Mouse (Mus musculus) right cerebral cortex, postnatal 14 days (tissue): ENCODE measurements around the gene Nhp2.
A peak's percentile ranks its signal among the peaks of the same experiment; 100 is the strongest.

Experiments
- DNase-seq: peaks from one replicate; pipeline ENCODE4 v3.0.0; 2022

Nhp2 gene

DNA sequence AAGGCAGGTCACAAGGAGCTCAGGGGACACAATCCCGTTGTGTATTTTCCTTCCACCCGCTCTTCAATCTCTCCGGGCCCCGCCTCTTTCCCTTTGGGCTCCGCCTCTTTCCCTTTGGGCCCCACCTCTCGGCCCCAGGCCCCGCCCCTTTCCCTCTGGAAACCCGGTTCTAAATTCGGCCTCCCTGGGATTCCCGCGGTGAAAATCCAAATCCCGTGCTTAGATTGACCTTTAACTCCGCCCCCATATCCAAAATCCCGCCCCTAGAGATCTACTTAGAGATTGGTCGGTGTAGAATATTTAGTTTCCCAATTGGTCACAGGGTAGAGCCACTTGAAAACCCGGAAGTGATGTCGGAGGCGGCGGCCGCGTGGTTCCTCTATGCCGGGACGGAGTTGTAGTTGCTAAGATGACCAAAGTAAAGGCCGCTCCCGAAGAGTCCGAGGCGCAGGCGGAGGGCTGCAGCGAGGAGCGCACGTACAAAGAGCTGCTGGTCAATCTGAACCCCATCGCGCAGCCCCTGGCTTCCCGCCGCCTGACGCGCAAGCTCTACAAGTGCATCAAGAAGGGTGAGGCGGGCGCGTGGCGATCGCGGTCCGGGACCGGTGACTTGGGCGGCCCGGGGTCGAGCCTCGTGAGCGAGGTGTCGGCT, at the start of gene Nhp2:
Gene Nhp2 (plus strand): TSS at position 327 of the 652 bp plus-strand sequence.
- DNase-seq: peak; percentile 90

DNA sequence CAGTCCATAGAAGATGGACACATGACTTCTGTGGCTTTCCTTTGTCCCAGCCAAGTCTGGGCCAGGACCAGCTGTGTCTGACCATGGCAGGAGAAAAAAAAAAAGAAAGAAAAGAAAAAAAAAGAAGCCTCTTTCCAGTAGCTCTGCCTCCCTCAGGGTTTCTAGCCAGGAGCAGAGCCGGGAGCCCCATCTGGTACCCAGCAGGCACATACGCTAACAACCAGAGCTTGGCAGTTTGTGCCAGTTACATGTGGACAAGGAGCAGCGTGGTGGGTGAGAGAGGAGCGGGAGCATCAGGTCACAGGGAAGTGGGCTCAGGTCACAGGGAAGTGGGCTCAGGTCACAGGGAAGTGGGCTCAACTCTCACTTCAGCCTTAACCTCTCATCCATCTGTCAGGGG, 43.1 kb upstream of the Nhp2 start:
- DNase-seq: no peak

DNA sequence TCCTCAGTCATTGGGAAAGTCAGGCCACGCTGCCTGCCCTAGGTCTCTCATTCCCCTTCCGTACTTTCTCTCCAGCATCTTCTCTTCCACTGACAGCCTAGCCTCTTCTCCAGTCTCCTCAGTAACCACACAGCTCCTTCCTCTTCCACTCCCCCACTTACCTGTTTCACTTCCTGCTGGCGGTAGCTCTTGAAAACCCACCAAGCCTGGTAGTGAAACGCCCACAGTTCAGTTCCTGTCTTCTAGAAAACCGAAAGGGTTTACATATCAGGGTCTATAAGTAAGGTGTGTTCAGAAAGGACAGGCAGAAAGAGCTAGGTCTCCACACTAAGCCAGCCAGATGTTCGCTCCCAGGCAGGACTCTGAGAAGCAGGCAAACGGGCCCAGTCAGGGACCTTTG, 41.9 kb upstream of the Nhp2 start:
- DNase-seq: no peak

DNA sequence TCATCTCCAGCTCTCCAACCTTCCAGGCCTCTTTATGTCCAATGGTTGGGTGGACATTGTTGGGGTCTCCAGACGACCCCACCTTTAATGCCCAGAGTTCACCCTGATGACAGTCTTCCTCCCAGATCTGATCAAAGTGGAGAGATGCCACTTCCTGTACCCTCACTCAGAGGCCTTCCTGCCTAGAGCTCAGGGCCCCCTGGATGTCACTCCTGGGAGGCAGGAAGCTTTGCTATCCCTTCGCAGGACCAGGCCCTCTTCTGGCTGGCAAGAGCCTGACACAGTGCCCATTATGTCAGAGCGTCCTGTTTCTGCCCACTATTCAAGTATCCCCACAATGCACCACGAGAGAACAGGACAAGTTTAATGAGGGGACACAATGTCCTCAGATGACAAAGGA, 40.5 kb upstream of the Nhp2 start:
- DNase-seq: no peak

DNA sequence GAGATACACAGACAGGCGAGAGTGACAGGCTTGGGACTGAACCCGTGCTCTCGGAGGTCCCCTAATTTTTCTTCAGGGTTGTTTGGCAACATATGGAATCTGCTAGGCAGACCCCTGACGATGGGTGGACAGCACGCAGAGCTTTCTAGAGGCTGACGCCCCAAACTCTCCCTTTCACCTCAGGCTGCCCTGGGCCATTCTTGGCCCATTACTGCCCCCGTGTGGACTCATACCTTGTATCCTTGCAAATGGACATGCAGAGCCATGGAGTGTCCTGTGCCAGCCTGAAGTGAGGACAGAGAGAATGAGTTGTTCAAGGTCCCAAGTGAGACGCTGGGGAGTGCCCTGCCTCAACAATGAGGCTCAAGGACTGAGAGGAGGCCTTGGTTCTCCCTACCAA, 36.8 kb upstream of the Nhp2 start:
- DNase-seq: peak; percentile 68

DNA sequence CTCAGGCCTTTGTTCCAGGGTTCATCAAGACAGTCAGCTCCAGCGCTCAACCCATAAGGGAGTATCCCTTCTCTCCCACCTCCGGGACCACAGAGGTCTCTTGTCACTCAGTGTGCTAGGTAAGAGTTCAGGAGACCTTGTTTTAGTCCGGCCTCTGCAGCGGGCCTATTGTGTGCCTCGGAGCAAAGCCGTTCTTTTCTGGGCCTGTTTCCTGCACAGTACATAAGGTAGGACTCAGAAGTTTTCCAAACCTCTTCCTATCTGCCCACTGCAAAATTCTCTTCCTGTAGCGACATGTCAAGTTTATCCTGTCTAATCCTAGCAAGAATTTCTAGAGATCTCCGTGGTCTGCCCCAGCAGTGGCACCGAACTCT, 35.5 kb upstream of the Nhp2 start:
- no peak for DNase-seq

DNA sequence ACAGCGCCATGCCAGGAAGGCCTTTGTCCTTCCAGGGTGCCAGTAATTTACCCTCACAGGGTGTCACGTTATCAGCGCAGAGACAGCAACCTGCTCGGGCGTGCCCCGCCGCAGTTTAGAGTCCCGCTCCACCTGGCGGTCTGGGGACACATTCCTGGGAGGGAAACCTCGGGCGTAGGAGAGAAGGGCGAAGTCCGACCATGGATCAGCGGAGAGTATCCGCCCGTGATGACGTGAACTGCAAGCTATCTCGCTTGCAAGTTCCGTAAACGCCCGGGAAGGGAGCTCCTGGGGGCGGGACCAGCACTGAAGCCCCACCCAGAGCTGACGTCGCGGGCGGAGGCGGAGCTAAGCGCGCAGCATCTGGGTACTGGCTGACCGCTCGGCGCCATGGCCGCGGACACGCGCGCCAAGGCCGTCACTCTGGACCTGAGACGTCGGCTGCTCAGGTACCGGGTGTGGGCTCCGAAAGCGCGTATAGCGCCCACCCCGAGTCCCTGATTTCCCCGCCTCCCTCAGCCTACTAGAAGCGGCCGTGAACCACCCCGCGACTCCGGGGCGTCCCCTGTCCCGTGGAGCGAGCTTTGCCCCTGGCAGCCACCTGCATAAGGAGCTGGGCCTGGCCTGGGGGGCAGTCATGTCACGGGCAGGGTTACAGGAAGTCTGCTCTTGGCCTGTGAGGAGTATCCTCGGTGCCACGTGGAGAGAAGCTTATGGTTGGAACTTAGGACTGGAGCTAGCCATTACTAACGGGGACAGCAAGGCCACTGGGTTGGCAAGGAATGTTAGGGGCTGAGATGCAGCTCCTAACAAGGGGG, 34.9 kb upstream of the Nhp2 start, which contains the start of gene Phykpl:
Gene Phykpl (plus strand): TSS at position 327 of the 818 bp plus-strand sequence.
- DNase-seq: peak; percentile 92

DNA sequence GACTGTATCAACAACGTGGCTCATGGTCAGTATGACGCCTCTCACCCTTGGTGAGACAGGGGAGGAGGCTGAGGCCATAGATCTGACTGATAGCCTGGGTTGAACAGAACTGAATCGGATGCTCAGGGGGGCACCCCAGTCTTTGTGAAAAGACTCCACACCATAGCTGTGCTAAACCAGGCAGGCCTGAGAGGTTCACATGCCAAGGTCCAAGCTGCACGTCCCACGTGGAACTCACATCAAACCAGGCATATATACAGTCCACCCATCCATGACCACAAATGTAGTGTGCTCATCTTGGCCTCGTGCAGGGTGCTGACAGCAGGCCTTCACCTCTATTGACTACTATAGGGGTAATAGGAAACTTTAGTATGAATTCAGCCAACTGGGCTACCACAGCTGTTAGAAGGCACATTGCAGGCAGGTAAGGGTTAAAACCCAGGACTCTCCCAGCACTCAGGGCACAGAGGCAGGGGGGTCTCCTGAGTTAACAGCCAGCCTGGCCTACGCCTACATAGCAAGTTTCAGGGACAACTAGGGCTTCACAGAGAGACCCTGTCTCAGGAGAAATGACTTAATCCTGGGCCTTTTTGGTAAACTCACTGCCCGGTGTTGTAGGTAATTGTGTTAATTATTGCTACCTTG, 33.8 kb upstream of the Nhp2 start:
- DNase-seq: no peak

DNA sequence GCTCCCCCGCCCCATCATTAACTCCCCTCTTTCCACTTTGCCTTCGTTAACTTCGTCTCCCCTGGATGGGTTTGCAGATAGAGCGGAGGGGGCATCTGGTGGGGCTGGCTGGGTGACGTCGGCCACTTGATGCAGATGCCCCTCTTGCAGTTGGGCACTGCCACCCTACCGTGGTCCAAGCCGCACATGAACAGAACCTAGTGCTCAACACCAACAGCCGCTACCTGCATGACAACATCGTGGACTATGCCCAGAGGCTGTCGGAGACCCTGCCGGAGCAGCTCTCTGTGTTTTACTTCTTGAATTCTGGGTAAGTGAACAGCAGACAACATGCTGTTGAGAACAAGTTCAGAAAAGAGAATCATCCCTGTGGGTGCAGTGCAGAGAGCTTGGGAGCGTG, 33.1 kb upstream of the Nhp2 start:
- no peak for DNase-seq

DNA sequence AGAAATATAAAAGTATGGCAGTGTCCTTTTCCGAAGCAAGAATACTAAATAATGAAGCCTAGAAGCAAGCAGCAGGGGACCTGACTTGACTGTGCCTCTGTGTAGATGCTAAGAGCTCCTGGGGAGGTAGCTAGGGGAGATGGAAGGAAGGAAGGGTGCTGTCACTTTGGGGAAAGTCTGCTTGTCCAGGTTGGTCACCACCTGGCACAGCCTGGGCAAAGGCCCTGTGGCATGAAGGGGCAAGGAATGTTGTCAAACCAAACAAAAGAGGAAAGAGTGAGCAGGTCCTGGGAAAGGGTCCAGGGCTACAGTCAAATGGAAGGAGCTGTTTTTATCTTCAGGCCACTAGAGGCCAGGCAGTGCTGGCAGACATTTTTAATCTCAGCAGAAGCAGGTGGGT, 32.5 kb upstream of the Nhp2 start:
- DNase-seq: no peak

DNA sequence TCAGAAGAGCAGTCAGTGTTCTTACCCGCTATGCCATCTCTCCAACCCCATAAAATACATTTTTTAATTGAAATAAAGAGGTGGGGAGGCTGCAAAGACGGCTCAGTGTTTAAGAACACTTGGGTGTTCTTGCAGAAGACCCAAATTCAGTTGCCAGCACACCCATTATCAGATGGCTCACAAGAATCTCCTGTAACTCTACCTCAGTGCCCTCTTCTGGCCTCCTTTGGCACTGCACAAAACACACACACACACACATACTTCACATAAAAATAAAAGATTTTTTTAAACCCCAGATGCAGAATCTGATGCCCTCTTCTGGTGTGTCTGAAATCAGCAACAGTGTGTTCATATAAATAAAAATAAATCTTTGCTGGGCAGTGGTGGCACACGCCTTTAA, 30.7 kb upstream of the Nhp2 start:
- no peak for DNase-seq

DNA sequence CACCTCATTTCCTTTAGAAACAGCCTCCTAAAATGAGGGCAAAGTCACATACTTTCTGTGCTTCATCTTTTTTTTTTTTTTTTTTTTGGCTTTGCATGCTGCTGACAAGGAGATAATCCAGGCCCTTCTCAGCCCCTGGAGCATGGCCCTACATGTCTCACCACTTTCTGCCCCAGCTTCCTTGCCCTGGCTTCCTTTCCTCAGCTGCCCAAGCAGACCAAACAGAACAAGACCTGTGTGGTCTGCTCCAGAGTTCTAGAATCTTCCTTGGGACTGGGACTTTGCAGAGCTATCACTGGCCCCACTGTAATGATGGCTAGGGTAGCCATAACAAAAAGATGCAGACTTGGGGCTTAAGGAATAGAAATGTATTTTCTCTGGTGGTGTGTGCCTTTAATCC, 29.5 kb upstream of the Nhp2 start:
- DNase-seq: no peak

DNA sequence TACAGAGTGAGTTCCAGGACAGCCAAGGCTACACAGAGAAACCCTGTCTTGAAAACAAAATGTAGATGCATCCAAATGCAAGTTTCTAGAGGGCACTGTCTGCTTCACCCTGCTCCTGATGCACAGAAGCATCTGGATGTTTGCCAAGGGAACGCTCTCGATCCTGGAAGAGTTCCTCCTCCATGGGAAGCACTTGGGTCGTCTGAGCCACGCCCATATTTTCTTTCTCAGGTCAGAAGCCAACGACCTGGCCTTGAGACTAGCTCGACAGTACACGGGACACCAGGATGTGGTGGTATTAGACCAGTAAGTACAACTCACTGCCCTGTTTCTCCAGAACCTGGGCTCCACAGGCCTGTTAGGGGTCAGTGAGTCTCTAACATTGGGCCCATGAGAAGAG, 28.4 kb upstream of the Nhp2 start:
- DNase-seq: no peak

DNA sequence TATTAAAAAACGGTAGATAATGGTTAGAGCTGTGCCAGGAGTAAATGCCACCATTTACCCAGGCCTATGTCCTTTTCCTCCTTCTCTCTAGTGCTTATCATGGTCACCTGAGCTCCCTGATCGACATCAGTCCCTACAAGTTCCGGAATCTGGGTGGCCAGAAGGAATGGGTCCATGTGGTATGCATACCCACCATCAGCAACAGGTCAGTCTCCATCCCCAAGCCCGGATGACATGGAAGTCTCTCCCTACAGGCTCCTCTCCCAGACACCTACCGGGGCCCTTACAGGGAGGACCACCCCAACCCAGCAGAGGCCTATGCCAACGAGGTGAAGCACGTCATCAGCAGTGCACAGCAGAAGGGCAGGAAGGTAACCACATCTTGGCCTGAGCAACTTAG, 27.6 kb upstream of the Nhp2 start:
- DNase-seq: no peak

DNA sequence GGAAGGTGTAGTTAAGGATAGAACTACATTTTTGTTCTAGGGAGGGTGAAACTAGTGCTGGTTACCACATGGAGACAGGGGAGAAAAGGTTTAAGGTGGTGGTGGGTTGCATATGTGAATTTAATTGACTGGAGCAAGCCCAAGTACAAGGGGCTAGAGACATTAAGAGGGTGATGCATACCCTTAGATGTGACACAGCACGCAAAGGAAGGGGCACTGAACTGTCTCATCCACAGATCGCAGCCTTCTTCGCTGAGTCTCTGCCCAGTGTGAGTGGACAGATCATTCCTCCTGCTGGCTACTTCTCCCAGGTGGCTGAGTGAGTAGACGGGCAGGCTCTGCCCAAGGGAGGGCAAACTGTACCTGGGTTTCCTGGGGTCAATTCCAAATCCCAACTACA, 26.2 kb upstream of the Nhp2 start:
- no peak for DNase-seq

DNA sequence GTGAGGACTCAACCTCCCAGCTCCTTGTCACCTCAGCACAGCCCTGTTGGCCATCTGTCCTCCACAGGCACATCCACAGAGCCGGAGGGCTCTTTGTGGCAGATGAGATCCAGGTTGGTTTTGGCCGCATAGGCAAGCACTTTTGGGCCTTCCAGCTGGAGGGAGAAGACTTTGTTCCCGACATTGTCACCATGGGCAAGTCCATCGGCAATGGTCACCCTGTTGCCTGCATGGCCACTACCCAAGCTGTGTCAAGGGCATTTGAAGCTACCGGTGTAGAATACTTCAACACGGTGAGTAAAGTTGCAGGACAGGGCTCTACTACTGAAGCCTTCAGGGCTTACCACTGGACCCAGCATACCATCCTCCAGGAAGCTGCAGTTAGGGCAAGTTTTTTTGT, 25.7 kb upstream of the Nhp2 start:
- no peak for DNase-seq

DNA sequence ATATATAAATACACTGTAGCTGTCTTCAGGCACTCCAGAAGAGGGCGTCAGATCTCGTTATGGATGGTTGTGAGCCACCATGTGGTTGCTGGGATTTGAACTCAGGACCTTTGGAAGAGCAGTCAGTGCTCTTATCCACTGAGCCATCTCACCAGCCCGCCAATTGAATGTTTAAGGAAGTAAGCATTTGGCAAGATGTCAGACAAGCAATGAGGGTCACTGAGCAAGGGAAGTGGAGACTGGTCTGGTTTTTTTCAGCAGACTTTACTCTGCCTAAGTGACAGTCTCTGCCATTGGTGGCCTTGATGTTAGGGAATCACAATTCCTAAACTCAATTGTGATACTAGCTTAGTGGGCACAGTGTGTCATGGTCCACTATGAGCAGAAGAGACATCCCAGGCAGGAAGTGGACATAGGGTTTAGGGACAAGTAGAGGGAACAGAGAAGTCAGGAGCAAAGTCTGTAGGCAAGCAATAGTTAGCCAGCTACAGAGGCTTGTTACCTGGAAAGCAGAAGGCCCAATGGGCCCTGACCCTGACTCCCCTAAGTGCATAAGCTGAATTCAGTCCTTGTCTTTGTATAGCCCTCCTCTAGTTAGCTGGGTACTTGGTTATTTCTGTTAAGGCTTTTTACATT, 24.7 kb upstream of the Nhp2 start:
- DNase-seq: no peak

DNA sequence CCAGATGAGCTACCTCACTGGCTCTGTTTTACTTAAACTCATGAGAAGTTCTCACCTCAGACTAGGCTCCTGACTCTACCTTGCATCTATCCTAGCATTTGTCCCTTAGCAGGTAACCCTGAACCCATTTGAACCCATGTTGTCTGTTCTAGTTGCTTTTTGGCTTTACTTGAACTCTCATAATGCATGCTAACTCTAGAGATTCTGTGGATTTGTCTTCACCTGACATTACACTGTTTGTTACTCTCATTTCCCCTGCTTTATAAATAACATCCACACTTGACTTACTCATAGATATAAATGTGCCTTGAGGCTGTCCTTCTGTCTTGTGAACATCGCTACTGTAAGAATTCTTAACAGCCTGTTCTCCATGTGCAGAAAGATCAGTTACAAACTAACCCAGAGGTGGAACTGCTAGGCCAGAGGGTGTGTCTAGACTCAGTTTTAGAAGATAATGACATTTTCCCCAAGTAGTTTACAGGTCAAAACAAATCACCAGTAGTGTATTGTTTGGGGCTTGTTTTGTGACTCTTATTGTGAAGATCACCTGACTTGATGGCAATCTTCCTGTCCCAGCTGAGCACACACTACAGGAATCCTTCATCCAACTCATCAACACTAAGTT, 24.0 kb upstream of the Nhp2 start:
- no peak for DNase-seq

DNA sequence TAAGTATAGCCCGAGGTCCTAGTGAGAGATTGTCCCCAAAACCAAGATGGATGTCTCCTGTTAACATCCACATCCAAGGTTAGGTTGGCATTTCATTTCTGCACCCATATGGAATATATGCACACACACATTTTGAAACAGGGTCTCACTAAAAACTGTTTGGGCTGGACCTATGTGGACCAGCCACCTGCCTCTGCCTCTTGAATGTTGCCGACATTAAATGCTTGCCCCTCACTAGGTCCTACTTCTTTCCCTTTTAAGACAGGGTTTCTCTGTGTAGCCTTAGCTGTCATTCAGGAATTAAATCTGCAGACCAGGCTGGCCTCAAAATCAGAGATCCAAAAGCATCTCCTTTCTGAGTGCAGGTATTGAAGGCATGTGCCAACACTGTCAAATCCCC, 22.0 kb upstream of the Nhp2 start:
- DNase-seq: no peak

DNA sequence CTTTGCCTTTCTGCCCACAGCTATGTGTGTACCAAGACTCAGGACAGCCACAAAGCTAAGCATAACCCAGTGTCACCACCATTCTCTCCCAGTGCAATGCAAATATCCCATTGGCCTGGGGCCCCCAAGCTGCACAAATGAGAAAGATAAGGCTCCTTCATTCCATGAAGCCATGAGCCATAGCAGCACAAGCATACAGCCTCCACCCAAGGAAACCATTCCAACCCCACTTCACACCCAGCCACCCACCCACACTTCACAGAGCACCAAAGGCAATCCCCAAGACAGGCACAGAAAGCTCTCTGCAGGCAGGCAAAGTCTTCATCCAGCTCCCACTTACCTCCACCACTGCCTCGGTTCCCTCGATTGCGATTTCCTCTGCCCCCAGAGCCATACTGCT, 17.3 kb upstream of the Nhp2 start:
- no peak for DNase-seq

DNA sequence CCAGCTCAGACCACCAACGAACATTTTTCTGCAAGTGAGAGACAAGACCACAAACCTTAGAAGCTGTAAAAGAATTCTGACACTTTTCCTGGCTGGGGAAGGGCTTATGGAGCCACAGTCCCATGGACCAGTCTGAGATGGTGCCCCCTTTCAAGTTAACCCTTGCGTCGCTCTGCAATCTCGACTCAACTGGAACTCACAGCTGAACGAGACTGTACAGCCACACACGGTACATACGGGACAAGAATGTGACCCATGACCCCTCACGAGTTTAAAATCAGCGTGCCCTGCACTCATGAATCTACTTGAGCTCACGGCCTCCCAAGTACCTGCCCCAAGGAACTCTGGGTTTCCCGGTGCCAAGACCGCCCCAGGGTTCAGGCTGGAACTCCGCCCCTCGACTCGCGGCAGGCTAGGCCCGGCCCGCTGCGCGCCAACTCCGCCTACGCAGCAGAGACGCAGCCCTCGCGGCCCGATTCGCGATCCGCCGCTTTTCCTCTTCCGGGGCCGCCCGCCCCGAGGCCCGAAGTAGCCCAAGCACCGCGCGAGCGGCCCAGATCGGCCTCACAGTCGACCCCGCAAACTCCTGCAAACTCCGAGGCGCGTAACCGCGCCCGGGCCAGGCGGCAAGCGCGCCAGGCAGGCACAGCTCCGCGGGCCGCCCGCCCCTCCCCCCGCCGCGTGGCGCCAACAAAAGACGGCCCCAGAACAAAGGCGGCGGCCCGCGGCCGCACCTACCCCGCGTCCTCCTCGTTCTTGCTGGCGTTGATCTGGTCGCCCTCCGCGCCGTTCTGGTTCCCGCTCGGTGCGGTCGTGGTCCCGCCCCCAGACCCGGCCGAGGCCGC, 13.7 kb upstream of the Nhp2 start:
- DNase-seq: peak; percentile 78

DNA sequence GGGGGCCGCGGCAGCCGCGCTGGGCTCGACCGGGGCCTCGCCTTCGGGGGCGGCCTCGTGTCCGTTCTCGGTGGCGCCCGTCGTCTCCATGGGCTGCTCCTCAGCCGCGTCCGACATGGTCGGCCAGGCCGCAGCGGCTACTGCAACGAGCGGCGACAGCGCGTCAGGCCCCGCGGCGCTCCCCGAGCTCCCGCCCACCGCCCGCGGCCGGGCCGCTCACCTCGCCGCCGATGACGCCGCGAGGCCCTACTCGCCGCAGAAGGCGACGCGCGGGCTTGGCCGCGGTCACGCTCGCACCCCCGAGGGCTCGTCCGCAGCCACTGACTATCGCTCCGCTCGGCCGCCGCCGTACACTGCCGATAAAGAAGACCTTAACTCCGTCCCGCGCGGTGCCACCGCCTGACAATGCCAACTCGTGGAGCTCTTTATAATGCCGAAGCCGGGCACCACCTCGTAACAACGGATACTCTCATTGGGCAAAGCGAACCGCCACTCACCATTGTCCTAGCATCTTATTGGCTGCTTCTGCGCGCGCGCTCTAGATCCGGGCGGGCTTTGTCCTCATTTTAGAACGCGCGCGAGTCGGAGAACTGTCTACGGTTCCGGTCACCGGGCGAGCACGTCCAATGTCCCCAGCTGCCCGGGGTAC, 13.0 kb upstream of the Nhp2 start, which contains the start of gene Hnrnpab:
Gene Hnrnpab (minus strand): TSS at position 401 of the 649 bp plus-strand sequence.
- DNase-seq: peak; percentile 96
